Mouse (Mus musculus) heart, adult 18-20 months (tissue): Measurements from ENCODE around the gene Ccn1. TPM values are rescaled to one million over a fixed set of nuclear protein-coding genes. Genes with fewer than 3 reads are reported as not detected.

Source experiments
- DNase-seq, 2 experiments: peaks; one replicate each; pipeline ENCODE4 v3.0.0; 2021 to 2022; ENCODE audit warnings: mixed read lengths in 1 of 2
- total RNA-seq, 2 experiments: library from RNA; stranded (reverse); gene quantifications; 2 replicates each; pipeline ENCODE4 v1.2.3; 2021

Ccn1 gene
- total RNA-seq, 2 experiments from 2014 or later, result 77.5 to 83.7 TPM

DNA sequence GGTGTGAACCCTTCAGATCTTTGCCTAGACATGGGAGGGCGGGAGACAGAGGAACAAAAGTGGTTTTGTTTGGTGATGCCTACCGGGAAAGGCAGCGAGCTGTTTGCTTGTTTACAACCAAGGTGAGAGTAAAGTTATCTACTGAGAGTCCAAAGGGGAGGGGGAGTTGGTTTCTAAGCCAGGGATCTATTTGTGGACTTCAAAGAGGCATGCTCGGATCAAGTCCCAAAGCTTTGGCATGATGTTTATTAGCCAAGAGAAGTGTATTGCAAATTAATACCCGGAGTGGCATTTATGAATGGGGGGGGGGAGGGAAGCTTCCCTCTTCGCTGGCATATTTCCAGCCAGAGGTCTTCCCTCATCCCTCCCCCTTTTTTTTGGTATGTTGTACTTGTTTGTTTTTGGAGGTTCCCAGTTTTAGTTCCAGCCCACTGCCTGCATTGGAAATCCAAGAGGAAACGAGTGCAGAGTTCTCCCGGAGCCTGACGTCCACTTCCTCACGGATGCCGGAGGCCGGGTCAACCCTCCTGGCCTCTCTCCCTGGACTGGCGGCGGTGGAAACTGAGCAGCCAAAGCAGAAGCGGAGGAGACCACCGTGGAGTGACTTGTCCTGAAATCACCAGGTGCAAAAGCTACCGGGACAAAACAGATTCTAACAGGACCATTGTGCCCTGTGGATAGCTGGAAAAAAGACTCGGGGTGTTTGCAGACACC is 674 bp upstream of the Ccn1 start:
- peak; percentile 85 to 88 for DNase-seq

DNA sequence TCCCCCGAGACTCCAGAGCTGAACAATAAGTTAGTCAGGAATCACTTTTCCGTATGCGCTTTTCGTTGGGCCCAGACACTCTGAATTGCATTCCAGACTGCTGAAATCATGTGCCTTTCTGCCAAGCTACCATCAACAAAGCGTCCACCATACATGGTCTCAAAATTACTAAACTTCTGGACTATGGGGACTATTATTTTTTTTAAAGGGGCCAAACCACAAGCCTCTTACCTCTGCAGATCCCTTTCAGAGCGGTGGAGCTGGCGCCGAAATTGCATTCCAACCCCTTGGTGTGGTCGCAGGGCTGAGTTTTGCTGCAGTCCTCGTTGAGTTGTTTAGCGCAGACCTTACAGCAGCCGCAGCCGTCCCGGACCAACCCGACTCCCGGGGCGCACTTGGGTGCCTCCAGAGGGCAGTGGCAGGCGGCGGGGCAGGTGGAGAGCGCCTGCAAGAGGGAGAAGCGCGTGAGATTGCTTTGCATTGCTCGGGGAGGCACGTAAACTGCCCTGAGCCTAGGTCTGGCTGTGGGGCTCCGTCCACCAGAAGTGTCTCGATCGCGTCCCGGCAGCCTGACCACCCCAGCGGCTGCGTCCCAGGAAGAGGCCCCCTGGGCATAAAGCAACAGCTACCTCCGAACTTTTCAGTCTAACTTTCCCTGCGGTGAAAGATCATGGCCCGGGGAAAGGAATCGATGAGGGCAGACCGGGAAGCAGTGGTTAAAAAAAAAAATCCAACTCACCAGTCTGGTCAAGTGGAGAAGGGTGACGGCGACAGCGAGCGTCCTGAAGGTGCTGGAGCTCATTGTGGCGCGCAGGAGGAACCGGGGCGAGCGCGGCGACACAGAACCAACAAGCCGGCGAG is 560 bp downstream of the Ccn1 start:
- peak; percentile 72 to 81 for DNase-seq

DNA sequence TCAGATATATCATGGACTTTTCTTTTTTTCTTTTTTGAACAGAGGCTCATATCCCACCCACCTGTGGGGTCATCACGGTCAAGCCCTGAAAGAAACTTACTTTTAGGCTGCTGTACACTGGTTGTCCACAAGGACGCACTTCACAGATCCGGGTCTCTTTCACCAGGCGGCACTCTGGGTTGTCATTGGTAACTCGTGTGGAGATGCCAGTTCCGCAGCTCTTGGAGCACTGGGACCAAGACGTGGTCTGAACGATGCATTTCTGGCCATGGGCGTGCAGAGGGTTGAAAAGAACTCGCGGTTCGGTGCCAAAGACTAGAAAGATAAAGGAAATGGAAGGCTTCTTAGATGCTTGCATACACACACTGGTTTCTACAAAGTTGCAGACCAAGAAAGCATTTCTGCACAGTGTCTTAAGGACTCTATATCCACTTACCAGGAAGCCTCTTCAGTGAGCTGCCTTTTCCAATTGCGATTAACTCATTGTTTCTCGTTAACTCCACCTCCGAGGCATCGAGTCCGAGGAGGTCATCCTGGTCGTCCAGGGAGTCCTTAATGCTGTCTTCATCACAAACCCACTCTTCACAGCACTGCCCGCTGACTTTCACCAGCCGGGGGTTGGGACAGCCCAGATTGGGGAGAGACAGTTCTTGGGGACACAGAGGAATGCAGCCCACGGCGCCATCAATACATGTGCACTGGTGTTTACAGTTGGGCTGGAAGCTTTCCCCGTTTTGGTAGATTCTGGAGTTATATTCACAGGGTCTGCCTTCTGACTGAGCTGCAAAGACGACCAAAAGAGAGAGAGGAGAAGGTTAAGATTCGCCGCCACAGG is 1.5 kb downstream of the Ccn1 start:
- DNase-seq, result peak in 1 of 2 experiments; percentile 59

DNA sequence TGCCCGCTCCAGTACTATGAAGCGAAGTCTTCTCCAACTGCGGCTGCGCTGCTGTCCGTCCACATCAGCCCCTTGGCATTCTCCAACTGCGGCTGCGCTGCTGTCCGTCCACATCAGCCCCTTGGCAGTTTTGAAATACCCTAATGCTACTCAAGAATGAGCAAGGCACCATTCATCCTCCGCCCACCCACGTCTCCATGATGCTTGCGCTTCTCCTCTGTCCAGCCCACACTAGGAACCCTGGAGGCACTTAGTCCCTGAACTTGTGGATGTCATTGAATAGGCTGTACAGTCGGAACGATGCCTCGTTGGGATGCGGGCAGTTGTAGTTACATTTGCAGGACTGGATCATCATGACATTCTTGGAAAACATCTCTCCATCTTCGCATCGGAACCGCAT is 2.4 kb downstream of the Ccn1 start:
- peak in 1 of 2 experiments; percentile 36 for DNase-seq

DNA sequence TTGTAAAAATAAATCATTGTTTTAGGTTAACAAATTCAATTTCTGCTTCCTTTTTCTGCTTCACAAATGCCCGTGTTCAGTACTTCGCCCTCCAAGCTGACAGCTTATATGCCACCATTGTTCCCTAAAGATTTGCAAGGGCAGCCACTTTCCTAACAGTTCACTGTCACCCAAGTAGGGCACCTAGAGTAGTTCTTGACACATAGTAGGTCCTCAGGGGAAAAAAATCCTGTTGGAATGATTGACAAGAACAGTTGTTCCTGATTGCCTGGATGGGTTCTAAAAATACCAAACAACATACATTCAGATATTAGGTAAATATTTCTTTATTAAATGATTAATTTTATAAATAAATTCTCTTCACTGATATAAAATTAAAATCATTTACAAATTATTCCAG is 3.1 kb downstream of the Ccn1 start:
- peak in 1 of 2 experiments; percentile 15 for DNase-seq

DNA sequence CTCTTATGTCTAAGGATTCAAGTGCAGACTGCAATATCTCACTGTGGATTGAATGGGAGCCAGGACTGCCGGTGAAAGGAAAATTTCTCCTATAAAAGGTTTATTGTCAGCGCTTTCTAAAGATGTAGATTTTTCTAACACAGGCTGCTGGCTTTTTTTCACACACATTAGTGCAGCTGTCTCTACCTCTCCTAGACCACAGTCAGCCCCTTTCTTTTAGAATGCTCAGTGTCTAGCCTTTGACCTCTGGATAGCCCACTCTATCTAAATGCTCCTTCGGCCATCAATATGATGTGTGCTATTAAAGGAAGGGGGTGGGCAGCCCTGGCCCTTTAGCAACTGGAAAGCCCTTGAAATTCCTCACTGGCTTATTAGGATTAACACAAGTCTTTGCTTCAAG is 3.8 kb downstream of the Ccn1 start:
- DNase-seq, result peak in 1 of 2 experiments; percentile 18

DNA sequence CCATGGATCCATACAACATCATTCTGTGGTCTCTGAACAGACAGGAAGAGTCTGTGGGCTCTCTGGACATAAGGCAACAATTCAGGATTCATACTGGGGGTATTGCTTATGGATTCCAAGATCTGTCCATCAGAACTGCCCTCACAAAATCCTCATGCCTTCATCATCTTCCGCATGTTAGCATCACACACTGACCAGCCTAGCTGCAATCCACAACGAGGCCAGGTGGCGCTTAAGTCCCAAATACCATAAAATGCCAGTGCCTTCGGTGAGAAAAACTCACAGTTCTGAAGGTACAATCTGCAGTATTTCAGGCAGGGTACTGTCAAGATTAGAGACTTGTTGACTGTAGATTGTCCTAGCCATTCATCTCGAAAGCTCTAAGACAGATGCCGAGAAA is 4.3 kb downstream of the Ccn1 start:
- DNase-seq, result peak in 1 of 2 experiments; percentile 14

DNA sequence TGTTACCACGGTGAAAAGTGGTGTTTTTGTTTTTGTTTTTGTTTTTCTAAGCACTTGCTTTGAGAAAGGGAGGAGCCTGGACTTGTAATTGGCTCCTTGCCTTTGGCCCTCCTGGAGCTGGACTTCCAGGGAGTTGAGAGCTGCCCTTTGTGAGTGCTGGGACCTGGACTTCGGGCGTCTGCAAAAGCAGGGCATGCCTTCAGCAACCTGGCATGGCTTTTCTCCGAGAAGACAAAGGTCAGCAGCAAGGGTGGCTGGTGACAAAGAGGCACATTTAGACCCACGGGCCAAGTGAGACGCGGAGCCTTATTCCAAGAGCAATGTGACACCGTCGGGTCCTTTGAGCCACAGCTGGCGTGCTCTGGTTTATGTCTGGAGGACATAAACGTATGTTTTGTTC is 6.9 kb downstream of the Ccn1 start:
- no peak for DNase-seq

DNA sequence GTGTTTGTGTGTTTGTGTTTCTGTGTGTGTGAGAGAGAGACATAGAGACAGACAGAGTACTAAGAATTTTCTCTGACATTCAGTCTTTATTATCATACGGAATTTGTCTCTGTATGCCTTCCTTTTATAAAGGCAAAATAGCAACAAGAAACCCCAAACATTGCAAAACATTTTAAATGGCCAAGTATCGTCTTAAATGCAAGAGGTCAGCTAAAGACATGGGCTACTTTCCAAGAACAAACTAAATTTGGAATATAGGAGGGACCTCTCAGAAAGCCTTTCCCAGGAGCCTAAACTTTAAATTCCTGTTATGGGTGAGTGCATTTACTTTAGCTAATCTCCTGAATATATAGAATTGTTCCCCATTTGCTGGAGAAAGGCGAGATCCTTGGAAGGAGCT is 7.9 kb downstream of the Ccn1 start:
- no peak for DNase-seq

DNA sequence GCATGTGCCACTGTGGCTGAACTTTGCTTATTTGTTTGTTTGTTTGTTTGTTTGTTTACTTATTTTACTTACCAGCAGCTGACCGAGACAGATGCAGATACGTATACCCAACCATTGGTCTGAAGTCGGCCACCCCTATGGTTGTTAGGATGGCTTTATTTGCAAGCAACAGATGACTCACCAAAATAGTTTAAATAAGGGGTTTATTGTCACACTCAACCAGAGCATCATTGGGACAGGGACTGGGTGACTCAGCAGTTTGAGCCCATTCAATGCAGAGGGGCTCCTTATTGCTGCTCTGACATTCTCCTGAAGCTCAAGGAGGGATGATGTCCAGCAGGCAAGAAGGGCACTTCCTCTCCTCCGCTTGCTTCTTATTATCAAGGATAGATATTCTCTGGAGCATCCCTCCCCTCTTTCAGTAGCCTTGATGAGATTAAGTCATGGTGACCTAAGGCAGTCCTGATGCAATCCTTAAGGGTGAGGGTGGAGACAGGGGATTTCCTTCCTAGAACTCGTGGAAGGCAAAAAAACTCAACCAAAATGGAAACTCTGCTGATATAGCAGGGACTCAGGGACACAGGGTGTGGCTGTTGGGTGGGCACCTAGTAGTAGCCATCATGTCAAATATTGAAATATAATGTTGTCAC is 8.6 kb downstream of the Ccn1 start:
- DNase-seq, result no peak

DNA sequence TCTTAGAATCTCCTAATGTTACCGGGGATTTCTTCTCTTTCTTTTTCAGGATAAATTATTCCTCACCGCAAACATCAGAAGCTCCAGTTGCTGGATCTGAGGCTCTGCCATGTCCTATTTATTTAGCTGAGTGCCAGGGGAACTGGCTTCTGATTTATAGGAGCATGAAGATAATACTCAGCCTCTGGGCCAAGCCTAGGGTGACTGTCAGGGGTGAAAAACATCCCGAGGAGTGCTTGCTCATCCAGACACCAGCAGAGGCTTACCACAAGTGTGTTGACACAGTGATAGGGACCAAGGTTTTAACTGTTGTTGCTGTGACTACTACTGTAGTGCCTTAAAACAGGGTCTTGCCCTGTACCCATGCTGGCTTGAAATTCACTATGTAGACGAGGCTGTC is 9.2 kb downstream of the Ccn1 start:
- DNase-seq, result no peak

DNA sequence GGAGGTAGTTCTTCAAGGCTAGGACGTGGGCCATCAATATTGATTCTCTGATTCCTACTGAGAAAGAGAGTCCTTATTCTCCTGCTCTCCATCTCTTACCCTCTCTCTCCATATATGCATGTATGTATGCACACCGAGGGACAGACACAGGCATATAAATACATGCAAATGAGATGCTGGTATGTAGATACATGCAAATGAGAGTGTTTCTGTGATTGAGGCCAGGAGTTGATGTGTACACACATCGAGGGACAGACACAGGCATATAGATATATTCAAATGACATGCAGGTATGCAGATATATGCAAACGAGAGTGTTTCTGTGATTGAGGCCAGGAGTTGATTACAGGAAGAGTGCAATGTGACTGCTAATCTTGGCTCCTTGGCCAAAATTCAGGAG is 9.6 kb downstream of the Ccn1 start:
- no peak for DNase-seq

DNA sequence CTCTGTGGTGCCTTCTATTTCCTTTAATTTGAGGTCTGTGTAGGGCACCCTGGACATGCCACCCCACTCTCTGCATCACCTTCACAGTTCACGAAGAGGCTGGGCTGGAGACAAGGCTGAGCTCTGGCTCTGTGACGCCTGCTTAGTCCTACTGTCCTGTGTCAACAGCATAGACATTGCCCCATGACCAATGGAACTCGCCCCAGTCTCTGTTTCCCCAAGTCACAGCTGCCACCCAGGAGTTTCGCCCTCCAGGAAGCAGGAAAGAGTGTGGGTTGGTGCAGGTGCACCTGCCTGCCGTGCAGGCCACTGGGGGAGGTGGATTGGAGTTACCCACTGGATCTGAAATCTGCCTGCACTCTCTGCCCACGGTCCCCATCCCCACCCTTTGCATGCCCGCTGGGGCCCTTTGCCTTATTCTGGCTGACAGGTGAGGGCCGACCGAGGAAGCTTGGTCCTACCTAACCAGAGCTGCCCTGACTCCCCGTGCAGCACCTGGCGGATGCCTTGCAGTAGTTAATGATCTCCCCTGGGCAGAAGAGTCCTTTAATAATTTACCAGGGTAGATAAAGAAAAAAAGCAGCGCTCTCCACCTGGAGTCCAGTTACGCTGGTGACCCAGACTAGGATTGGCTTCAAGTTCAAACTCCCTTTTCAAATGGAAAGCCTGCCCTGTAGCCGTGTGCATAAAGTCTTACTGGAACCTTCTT is 15.6 kb downstream of the Ccn1 start:
- no peak for DNase-seq

DNA sequence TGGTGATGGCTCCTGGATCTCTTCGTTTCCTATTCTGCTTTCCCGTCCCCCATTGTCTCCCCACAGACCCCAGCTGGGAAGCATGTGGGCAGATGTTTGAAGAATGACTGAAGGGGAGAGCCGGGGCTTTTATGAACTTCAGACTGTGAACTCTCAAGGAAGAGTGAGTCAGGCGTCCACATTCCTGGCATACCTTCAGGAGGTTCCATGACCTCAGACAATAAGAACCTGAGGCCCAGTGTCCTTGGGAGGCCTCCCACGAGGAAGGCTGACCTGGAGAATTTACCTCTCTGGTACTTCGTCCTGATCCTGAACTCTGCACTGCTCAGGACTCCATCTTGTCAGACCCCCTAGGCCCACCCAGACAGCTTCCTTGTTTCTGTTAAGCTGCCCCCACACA is 16.9 kb downstream of the Ccn1 start:
- no peak for DNase-seq

DNA sequence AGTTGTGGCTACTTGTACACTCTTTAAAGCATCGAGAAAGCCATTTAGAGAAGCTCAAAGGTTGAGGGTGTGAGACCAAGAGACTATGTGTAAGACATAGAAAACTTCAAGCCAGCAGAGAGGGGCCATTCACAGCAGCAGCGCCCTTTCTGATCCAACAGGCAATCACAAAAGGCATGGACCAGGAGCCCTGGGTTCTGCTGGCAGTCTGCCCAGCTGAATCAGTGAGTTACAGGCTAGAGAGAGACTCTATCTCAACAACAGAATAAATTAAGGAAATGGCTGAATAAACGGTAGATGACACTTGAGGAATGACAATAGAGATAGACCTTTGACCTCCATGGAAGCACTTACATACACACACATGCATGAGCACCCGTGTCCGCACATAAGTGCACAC is 21.1 kb downstream of the Ccn1 start:
- no peak for DNase-seq

DNA sequence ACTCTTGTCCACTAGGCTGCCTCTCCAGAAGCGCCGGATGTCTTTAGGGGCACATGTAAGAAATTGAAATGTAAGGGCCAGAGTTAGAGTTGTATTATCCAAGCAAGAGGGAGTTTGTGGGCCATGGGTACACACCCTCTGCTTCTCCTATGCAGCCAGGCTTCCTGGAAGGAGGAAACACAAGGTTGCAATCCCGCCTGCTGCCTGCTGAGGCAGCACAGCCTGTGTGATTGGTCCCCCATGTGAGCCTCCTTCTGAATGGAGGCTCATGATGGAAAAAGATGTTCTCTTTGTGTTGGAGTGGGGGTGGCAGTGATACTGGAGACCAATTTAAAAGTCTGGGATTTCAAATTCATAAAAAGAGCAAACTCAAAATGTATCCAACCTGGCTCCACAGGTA is 22.0 kb downstream of the Ccn1 start:
- DNase-seq, result peak; percentile 29 to 58

DNA sequence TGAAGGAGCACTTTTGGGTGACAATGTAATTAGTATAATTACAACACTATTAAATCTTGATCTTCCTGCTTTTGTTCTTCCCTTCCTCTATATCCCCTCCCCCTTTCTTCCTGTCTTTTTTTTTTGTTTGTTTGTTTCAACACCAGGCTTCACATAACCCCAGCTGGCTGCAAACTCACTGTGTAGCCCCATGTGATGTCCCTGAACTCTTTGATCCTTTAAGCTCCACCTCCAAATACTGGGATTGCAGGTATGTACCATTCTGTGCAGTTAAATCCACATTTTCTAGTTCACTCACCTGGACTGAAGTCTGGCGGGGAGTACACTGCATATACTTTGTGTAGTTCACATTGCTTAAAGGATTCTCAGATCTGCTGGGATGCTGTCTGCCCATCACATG is 23.7 kb downstream of the Ccn1 start:
- no peak for DNase-seq

DNA sequence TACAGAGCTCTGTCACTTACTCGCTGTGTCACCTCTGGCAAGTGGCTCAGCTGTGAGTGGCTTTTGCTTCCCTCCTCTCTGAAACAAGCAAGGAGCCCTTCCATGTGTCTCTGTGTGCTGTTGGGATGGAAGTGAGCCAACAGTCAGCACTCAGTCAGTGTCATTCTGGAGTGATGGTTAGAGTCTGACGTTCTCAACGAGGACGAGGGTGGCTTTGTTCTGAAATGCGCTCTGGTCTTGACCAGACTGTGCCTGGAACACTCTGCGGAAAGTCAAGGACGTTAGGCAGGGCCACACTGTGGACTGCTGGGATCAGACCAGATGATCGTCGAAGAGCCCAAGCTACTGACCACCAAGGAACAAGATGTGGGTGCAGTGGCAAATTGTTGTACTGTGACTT is 24.2 kb downstream of the Ccn1 start:
- DNase-seq, result no peak

DNA sequence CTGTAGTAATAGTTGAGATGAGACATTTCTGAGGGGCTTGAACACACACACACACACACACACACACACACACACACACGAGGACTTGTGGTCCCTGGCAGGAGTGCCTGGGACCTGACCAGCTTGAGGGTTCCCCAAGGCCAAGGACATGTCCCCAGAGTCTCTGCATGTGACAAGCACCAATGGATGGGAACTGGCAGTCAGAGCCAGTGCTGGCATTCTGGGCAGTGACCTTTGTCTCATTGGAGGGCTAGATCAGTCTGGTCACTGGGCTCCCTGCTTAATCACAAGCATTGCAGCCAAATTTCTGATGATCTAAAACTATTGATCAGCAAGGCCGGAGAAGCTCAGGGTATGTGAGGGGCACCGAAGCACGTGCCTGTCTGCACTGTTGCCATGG is 25.0 kb downstream of the Ccn1 start:
- DNase-seq, result peak; percentile 68 to 78

DNA sequence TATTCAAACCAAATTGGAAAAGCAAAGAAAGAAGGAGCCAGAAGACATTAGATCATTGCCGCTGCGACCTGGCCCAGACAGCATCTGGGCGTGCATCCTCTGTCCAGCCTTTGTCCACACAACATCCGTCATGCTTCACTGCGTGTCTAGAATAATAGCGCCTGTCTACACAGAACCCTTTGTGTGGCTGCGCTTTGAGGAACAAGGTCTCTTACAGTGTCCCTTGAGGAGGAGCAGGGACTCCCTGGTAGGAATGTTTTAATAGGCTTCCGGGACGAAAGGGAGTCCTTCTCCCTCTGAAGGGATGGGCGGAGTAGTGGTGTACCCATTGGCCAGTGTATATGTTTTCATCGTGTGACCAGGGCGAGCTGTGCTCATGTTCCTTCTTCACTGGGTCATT is 26.7 kb downstream of the Ccn1 start:
- no peak for DNase-seq

DNA sequence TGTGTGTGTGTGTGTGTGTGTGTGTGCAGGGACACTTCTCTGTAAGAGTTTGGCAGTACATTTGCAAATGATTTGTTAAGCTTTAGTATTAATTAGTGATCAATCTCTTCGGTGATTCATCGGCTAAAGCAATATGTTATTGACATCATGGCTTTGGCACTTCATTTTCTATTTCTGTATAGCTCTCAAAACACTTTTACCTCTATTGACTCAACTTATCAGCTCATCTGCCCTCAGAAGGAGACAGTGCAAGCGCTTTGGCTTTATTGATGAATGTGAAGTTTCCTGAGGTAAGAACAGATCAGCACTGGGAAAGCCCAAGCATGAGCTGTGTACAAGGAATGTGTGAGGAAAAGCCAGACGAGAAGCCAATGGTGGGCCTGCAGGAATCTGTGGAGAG is 28.6 kb downstream of the Ccn1 start:
- DNase-seq, result no peak
